Mouse (Mus musculus) ovary, postnatal 14 days (tissue): ENCODE results near the gene Sh3bgrl3.

Source experiments
- DNase-seq: peaks from one replicate; pipeline ENCODE4 v3.0.0; 2022; ENCODE audit warnings: low spot score

Gene Sh3bgrl3

GRCm38 (mm10) chr4:134110653-134111052, 17.9 kb downstream of the Sh3bgrl3 start:
- DNase-seq = no peak

GRCm38 (mm10) chr4:134108196-134108595, 20.4 kb downstream of the Sh3bgrl3 start:
- no peak for DNase-seq

- DNase-seq = no peak
These were observed 20.9 kb downstream of the Sh3bgrl3 start for GRCm38 (mm10) chr4:134107730-134108129.

GRCm38 (mm10) chr4:134106105-134106504, 22.5 kb downstream of the Sh3bgrl3 start:
- no peak for DNase-seq

GRCm38 (mm10) chr4:134102742-134103119, 25.9 kb downstream of the Sh3bgrl3 start:
- no peak for DNase-seq

GRCm38 (mm10) chr4:134101979-134102741, 26.4 kb downstream of the Sh3bgrl3 start, which contains the start of gene Ubxn11:
Gene Ubxn11, plus strand, starts transcription at chr4:134102570.
- DNase-seq = peak; percentile 79

- no peak for DNase-seq
These were observed 28.3 kb downstream of the Sh3bgrl3 start for GRCm38 (mm10) chr4:134100245-134100644.

- no peak for DNase-seq
These were observed 30.0 kb downstream of the Sh3bgrl3 start for GRCm38 (mm10) chr4:134098628-134099027.

- no peak for DNase-seq
These were observed 31.5 kb downstream of the Sh3bgrl3 start for GRCm38 (mm10) chr4:134097015-134097608.

GRCm38 (mm10) chr4:134096120-134096519, 32.5 kb downstream of the Sh3bgrl3 start:
- DNase-seq = no peak

- no peak for DNase-seq
These were observed 33.6 kb downstream of the Sh3bgrl3 start, which contains the start of gene Cd52 for GRCm38 (mm10) chr4:134094923-134095547. Gene Cd52, minus strand, starts transcription at chr4:134095082.

GRCm38 (mm10) chr4:134094004-134094564, 34.5 kb downstream of the Sh3bgrl3 start:
- no peak for DNase-seq

- peak; percentile 25 for DNase-seq
These were observed 36.0 kb downstream of the Sh3bgrl3 start for GRCm38 (mm10) chr4:134092382-134093288.

- no peak for DNase-seq
These were observed 37.4 kb downstream of the Sh3bgrl3 start for GRCm38 (mm10) chr4:134091225-134091529.

- DNase-seq = no peak
These were observed 37.9 kb downstream of the Sh3bgrl3 start for GRCm38 (mm10) chr4:134090521-134091224.

GRCm38 (mm10) chr4:134089029-134089428, 39.6 kb downstream of the Sh3bgrl3 start:
- DNase-seq = no peak

- peak; percentile 30 for DNase-seq
These were observed 41.2 kb downstream of the Sh3bgrl3 start for GRCm38 (mm10) chr4:134087412-134087811.

GRCm38 (mm10) chr4:134084999-134085398, 43.6 kb downstream of the Sh3bgrl3 start:
- DNase-seq = no peak

GRCm38 (mm10) chr4:134082460-134082859, 46.1 kb downstream of the Sh3bgrl3 start:
- DNase-seq = no peak

GRCm38 (mm10) chr4:134081730-134082386, 46.7 kb downstream of the Sh3bgrl3 start:
- peak; percentile 49 for DNase-seq

GRCm38 (mm10) chr4:134080674-134081073, 47.9 kb downstream of the Sh3bgrl3 start:
- DNase-seq = no peak
